Mouse (Mus musculus) lung, adult 2 months (tissue): ENCODE results near the gene Sfmbt2.

Experiments used
- CTCF ChIP-seq: fragments of 200-500 bp; IDR thresholded peaks from 2 replicates; pipeline ENCODE4 v1.5.1; 2011; ENCODE audit warnings: mild to moderate bottlenecking, low read length, control low read depth; ENCODE audit not compliant: insufficient read depth
- POLR2A ChIP-seq: fragments of 200-500 bp; IDR thresholded peaks from 2 replicates; pipeline ENCODE4 v1.6.1; 2011; ENCODE audit warnings: low read depth, mild to moderate bottlenecking, control low read depth, low read length, borderline replicate concordance; ENCODE audit errors: extremely low read depth

DNA sequence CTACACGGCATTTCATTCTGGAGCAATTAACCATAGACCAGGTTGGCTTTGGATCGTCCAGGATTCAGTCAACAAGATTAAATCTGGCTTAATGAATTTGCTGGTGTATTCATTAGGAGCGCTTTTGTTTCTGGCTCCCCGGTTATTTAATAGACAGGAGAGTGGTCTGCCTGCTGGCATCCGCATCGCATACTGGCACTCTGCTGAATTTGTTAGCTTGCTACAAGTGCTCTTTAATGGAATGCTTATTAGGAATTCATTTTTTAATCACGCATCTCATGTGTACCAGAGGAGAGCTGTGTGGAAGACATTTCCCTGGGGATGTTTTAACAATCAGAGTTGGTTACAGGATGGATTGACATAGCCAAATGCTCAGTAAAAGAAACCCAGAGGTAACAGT is 155.3 kb downstream of the Sfmbt2 start:
- TF ChIP-seq CTCF = no peak
- TF ChIP-seq POLR2A = no peak
